Mouse (Mus musculus): ENCODE data around the gene Isyna1. TPM values are rescaled to one million over a fixed set of nuclear protein-coding genes. Genes with fewer than 3 reads are reported as not detected.
"Not testable (repeated sequence)": the region's sequence is repeated elsewhere in the genome, so short reads cannot be mapped to it uniquely, and the experiment has no call there.

Isyna1 gene
- polyA plus RNA-seq, 1 experiment from 2014 or later: 87.1 TPM

DNA sequence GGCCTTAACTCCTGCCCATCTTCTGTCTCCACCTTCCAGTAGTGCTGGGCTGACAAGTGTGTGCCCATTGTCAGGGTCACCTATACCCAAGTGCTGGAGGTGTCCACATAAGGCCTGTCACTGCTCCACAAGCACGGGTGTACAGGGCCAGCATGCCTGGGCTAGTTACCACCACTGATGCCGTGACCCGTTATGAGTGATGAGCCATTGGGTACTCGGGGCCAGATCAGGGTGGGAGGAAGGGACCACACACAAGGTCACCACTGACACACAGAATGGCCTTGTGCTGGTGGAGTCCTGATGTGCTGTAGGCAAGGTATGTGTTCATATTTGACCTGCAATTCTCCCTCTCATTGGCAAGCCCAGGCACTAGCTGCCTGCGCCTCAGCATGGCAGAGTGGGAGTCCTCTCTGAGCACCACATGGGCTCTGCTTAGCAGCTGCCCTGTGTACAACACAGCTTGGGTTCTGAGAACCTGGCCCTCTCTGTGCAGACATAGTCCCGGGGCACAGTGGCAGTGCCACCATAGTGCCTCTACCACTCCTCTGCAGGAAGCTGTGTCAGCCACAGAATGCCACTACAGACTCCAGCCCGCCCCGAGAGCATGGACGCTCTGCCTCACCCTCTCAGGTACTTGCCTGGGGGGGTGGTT is 9.4 kb upstream of the Isyna1 start:
- no peak for ATAC-seq
- Histone ChIP-seq H3K27me3 (no peaks in the 10 kb centered on the region), H3K9ac (no peak overlapping the region), H3K4me3 (no peak overlapping the region), H3K9me3 (replicated peaks) (no peaks in the 10 kb centered on the region), H3K4me2 (no peak overlapping the region), H3K27ac (no peak overlapping the region), H3K4me1 (no peaks in the 10 kb centered on the region), H3K36me3 (ENCODE audit: poor library complexity, severe bottlenecking) (peaks cover 97% of the 10 kb centered on the region)
- 95% methylated on average over 9 of the region's 9 CpGs for WGBS

DNA sequence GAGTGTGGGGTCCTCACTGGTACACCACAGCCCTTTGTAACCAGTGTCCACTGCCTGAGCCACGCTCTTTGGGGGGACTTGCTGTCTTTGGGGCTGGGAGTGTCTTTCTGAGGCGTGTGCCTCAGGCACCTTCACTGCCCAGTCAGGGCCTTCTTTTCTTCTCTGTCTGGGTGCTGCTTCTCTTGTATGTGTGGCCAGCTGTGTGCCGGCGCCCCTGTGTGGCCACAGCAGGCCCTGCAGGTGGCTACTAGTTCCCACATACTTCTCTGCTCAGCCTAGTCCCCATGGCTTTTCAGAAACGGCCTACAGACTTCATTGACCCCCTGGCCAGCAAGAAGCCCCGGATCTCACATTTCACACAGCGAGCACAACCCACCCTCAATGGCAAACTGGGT is 8.9 kb upstream of the Isyna1 start:
- Histone ChIP-seq H3K27ac (no peak overlapping the region), H3K9me3 (replicated peaks) (no peaks in the 10 kb centered on the region), H3K4me2 (no peak overlapping the region), H3K4me3 (no peak overlapping the region), H3K36me3 (ENCODE audit: poor library complexity, severe bottlenecking) (peaks cover 98% of the 10 kb centered on the region), H3K27me3 (no peaks in the 10 kb centered on the region), H3K4me1 (no peaks in the 10 kb centered on the region), H3K9ac (no peak overlapping the region)
- peak; percentile 63 for ATAC-seq
- WGBS: 30% methylated on average over 7 of the region's 7 CpGs

DNA sequence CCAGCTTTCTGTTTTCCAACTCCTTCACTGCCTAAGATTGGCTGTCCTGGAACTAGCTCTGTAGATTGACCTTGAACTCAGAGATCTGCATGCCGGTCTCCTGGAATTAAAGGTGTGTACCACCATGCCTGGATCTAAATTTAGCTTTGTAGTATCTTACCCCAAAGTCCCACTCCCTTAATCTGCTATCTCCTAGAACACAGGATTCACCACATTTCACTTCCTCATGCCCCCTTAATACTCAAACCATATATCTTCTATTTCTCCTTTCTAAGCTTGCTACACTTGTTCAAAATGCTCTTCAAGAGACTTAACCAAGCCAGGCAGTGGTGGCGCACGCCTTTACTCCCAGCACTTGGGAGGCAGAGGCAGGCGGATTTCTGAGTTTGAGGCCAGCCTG is 6.2 kb upstream of the Isyna1 start:
- not testable (repeated sequence) for H3K4me3 ChIP-seq; H3K4me1 ChIP-seq; H3K27me3 ChIP-seq; H3K4me2 ChIP-seq; H3K27ac ChIP-seq; H3K9me3 ChIP-seq (replicated peaks); ATAC-seq; H3K9ac ChIP-seq
- 93% methylated on average over 4 of the region's 4 CpGs for WGBS
- H3K36me3 ChIP-seq (ENCODE audit: poor library complexity, severe bottlenecking): peaks cover 95% of the 10 kb centered on the region

DNA sequence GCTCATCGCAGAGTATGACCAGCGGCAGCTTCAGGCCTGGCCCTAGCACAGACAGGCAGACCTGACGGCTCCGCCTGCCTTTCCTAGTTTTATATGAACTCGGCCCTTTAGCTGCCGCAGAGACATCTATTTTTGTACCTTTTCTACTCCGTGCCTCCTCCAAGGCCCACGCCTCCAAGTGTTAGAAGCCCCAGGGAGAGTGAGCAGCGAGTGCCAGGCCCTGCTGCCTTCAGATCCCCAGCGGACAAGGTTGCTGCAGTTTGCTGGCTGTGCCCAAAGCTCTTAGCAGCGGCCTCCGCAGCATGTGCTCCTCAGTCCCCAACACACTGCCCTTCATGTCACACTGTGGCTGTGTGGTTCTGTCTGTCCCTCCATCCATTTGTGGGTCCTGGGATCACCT is 2.6 kb upstream of the Isyna1 start:
- Histone ChIP-seq H3K9ac (no peak overlapping the region), H3K9me3 (replicated peaks) (no peaks in the 10 kb centered on the region), H3K27me3 (peaks cover 9% of the 10 kb centered on the region; the same call in 1 of the 2 replicates), H3K36me3 (ENCODE audit: poor library complexity, severe bottlenecking) (peaks cover 68% of the 10 kb centered on the region), H3K27ac (no peak overlapping the region), H3K4me3 (no peak overlapping the region), H3K4me1 (peaks cover 25% of the 10 kb centered on the region), H3K4me2 (no peak overlapping the region)
- ATAC-seq: no peak
- 92% methylated on average over 12 of the region's 12 CpGs for WGBS

DNA sequence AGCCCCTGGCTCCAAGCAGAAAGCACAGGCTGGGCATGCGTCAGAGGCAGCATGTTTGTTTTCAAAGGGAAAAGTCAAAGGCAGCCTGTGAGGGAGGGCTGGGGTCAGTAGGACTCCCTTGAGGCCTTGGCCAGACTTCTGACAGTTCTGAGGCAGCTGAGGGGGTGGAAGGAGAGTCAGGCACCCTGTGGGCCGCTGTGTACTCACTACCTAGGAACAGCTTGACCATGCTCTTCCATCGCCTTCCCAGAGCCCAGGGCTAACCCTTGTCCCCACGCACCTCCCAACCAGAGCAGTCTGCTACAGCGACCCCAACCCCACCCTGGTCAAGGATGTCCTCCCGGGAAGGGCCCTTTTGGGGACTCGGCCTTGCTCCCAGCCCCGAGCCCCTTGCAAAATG is 1.0 kb upstream of the Isyna1 start:
- Histone ChIP-seq H3K36me3 (ENCODE audit: poor library complexity, severe bottlenecking) (peaks cover 59% of the 10 kb centered on the region), H3K27ac (no peak overlapping the region), H3K4me3 (no peak overlapping the region), H3K9ac (0 out of 2 replicates have a peak overlapping the region, but pooled peaks have one; percentile 1), H3K4me2 (peak overlapping the region; percentile 98), H3K27me3 (peaks cover 16% of the 10 kb centered on the region; the same call in 1 of the 2 replicates), H3K4me1 (peaks cover 41% of the 10 kb centered on the region), H3K9me3 (replicated peaks) (no peaks in the 10 kb centered on the region)
- ATAC-seq: no peak
- WGBS: 60% methylated on average over 8 of the region's 8 CpGs

DNA sequence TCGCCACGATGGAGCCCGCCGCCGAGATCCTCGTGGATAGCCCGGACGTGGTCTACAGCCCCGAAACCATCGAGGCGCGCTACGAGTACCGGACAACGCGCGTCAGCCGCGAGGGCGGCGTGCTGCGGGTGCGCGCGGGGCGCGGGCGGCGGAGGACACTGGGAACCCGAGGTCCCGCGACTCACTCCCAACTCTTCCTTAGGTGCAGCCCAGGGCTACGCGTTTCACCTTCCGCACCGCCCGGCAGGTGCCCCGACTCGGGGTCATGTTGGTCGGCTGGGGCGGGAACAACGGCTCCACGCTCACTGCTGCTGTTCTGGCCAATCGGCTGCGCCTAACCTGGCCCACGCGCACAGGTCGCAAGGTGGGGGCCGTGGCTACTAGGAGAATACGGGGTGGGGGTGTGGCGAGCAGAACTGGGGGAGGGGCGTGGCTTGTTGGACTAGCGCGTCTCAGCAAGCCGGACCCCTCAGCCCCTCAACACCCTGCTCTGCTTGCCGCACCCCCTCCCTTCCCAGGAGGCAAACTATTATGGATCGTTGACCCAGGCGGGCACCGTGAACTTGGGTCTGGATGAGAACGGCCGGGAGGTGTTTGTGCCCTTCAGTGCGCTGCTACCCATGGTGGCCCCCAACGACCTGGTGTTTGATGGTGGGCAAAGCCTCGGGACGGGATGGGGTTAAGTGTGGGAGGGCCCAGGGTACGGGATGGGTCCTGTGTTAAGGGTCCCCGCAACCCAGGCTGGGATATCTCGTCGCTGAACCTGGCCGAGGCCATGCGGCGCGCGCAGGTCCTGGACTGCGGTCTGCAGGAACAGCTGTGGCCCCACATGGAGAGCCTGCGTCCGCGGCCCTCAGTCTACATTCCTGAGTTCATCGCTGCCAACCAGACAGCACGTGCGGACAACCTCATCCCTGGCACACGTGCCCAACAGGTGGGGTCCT is 720 bp downstream of the Isyna1 start:
- H3K9me3 ChIP-seq (replicated peaks): no peaks in the 10 kb centered on the region
- H3K4me1 ChIP-seq: peaks cover 58% of the 10 kb centered on the region
- ATAC-seq: peak; percentile 5
- H3K27me3 ChIP-seq: peaks cover 16% of the 10 kb centered on the region; the same call in 1 of the 2 replicates
- H3K4me2 ChIP-seq: peak overlapping the region; percentile 98
- H3K36me3 ChIP-seq (ENCODE audit: poor library complexity, severe bottlenecking): peaks cover 43% of the 10 kb centered on the region
- H3K4me3 ChIP-seq: peak overlapping the region; percentile 66
- WGBS: 12% methylated on average over 80 of the region's 82 CpGs
- H3K27ac ChIP-seq: peak overlapping the region; percentile 66
- H3K9ac ChIP-seq: peak overlapping the region; percentile 79

DNA sequence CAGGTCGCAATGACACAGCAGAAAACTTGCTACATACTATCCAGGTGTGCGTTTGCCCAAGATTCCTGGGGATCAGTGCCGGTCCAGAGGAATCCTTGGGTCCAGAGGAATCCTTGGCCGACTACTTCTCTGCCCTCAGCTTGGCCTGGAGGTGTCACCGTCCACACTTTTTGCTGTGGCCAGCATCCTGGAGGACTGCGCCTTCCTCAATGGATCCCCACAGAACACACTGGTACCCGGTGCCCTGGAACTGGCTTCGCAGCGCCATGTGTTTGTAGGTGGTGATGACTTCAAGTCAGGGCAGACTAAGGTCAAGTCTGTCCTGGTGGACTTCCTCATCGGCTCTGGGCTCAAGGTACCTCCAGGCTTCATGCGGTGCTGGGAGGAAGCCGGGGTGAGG is 1.6 kb downstream of the Isyna1 start:
- 93% methylated on average over 12 of the region's 12 CpGs for WGBS
- H3K9me3 ChIP-seq (replicated peaks): no peaks in the 10 kb centered on the region
- peaks cover 34% of the 10 kb centered on the region for H3K36me3 ChIP-seq (ENCODE audit: poor library complexity, severe bottlenecking)
- no peak overlapping the region for H3K27ac ChIP-seq
- H3K27me3 ChIP-seq: peaks cover 16% of the 10 kb centered on the region; the same call in 1 of the 2 replicates
- H3K4me1 ChIP-seq: peaks cover 67% of the 10 kb centered on the region
- H3K4me3 ChIP-seq: peak overlapping the region; percentile 66
- H3K4me2 ChIP-seq: peak overlapping the region; percentile 98; the same call in 1 of the 2 replicates
- H3K9ac ChIP-seq: no peak overlapping the region
- no peak for ATAC-seq

DNA sequence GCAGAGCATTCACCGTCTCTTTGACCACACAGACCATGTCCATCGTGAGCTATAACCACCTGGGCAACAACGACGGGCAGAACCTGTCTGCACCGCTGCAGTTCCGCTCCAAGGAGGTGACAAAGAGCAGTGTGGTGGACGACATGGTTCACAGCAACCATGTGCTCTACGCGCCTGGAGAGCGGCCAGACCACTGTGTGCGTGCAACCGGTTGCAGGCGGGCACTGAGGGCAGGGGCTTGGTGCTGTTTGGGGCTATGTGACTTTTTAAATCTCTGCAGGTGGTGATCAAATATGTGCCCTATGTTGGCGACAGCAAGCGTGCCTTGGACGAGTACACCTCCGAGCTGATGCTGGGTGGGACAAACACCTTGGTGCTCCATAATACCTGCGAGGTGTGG is 2.0 kb downstream of the Isyna1 start:
- Histone ChIP-seq H3K9me3 (replicated peaks) (no peaks in the 10 kb centered on the region), H3K36me3 (ENCODE audit: poor library complexity, severe bottlenecking) (peaks cover 30% of the 10 kb centered on the region), H3K9ac (no peak overlapping the region), H3K4me1 (peaks cover 71% of the 10 kb centered on the region), H3K27ac (no peak overlapping the region), H3K4me3 (no peak overlapping the region; the same call in 1 of the 2 replicates), H3K27me3 (peaks cover 16% of the 10 kb centered on the region; the same call in 1 of the 2 replicates), H3K4me2 (no peak overlapping the region)
- no peak for ATAC-seq
- WGBS: 93% methylated on average over 18 of the region's 18 CpGs

DNA sequence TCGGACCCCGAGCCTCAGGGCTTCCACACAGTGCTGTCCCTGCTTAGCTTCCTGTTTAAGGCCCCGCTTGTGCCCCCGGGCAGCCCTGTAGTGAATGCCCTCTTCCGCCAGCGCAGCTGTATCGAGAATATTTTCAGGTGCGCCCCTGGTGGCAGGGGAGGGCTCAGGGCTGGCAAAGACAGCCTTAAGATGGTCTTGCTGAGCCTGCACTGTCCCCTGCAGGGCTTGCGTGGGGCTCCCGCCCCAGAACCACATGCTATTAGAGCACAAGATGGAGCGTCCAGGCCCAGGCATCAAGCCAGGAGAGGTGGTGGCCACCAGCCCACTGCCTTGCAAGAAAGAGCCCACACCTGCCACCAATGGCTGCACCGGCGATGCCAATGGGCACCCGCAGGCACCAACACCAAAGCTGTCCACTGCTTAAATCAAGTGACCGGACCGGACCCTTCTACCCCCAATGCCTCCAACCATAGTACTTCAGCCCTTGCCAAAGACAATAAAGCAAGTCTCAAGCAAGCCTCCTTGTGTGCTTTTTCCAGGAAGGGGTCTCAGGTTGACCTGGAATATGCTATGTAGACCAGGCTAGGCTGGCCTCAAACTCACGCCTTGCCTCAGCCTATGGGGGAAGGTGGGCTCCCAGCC is 2.7 kb downstream of the Isyna1 start:
- Histone ChIP-seq H3K9ac (peak overlapping the region; percentile 79; the same call in 1 of the 2 replicates), H3K4me3 (peak overlapping the region; percentile 49), H3K36me3 (ENCODE audit: poor library complexity, severe bottlenecking) (peaks cover 26% of the 10 kb centered on the region), H3K4me1 (peaks cover 78% of the 10 kb centered on the region), H3K4me2 (peak overlapping the region; percentile 90), H3K27me3 (peaks cover 16% of the 10 kb centered on the region; the same call in 1 of the 2 replicates), H3K27ac (no peak overlapping the region), H3K9me3 (replicated peaks) (no peaks in the 10 kb centered on the region)
- ATAC-seq: no peak
- WGBS: 83% methylated on average over 17 of the region's 17 CpGs

DNA sequence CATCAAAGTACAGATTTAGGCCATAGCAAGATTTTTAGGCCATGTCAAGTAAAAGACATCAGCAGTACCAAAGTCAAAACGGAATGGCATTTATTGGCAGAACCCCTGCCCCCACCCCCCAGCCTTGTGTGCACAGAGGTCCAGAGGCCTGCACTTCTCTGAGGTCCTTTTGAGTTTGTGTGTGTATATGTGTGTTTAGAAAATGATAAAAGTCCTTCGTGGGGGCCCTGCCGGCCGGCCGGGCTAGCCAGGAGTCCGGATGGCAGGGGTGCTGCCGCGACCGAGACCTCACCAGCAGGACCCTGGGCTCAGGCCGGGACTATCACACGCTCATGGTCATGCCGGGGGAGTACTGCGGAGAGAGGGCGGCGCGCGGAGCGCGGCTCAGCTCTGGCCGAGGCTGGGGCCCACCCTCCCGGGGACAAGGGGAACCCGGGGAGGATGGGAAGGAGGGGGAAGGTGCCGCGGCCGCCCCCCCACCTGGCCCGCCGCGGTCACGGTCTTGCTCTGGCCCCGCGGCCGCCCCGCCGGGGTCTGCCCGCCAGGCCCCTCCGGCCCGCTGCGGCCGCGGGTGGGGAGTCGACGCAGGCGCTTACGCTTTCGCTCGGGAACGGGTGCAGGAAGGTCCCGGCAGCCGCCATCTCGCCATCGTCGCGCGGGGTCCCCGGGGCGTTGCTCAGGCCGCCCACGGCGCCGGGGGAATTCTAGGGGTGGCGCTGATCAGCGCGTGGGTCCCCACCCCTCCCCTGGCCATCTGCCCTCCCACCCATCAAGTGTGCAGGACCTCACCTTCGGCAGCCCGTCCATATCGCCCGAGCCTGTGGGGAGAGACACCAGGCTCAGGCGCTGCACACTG is 3.5 kb downstream of the Isyna1 start:
- Histone ChIP-seq H3K4me3 (peak overlapping the region; percentile 49), H3K9me3 (replicated peaks) (no peaks in the 10 kb centered on the region), H3K9ac (peak overlapping the region; percentile 79), H3K4me1 (peaks cover 84% of the 10 kb centered on the region), H3K27me3 (peaks cover 16% of the 10 kb centered on the region; the same call in 1 of the 2 replicates), H3K4me2 (peak overlapping the region; percentile 90), H3K27ac (peak overlapping the region; percentile 51), H3K36me3 (ENCODE audit: poor library complexity, severe bottlenecking) (peaks cover 29% of the 10 kb centered on the region)
- ATAC-seq: no peak
- WGBS: 4% methylated on average over 62 of the region's 68 CpGs

DNA sequence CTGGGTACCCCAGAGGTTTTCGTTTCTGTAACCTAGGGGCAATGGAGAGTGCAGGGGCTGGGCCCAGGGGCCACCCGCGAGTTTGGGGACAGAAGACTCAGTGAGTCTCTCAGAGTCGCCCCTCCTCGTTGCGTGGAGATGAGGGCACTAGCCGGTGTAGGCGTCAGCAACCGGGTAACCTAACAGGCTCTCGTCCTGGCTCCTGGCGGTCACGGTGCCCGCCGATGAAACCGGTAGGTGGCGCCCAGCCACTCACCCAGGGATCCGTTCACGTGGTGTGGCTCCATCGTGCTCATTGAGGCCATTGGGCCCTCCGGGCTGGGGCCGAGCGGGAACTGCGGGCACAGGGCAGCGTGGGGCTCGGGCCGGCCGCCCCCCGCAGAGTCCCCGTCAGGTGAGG is 4.1 kb downstream of the Isyna1 start:
- peak; percentile 37 for ATAC-seq
- H3K9ac ChIP-seq: peak overlapping the region; percentile 79
- H3K27ac ChIP-seq: peak overlapping the region; percentile 51
- H3K27me3 ChIP-seq: peaks cover 16% of the 10 kb centered on the region; the same call in 1 of the 2 replicates
- peaks cover 31% of the 10 kb centered on the region for H3K36me3 ChIP-seq (ENCODE audit: poor library complexity, severe bottlenecking)
- no peaks in the 10 kb centered on the region for H3K9me3 ChIP-seq (replicated peaks)
- peak overlapping the region; percentile 49 for H3K4me3 ChIP-seq
- under 1% methylated on average over 29 of the region's 29 CpGs for WGBS
- H3K4me2 ChIP-seq: peak overlapping the region; percentile 90
- peaks cover 84% of the 10 kb centered on the region for H3K4me1 ChIP-seq
